Mouse (Mus musculus): ENCODE measurements around the gene Pinlyp.

DNA sequence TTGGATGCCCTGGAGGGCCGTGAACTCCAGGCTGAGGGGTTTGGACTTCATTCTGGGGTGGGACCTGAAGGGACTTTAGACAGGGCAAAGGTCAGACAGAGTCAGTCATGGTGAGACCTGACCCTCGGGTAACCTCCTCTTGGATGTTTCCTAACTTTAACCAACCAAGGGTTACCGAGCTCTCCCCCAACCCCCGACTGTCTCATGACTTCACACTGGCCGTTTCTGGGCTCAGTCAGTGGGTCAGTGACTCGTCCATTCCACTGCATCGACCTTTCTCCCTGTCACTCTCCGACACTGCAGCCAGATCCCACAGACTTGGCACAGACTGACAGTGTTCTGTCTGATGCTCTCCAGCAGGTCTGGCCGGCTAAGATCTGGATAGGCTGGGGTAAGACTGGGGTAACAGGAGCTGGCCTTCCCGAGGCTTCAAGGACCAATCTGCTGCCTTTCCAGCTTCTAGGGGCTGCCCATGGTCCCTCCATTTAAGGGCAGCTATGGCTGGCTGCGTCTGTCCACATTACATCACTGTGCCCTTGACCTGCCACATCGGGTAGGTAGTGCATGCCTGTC lies 28.4 kb upstream of the Pinlyp start:
- TF ChIP-seq CTCF (IDR thresholded peaks at IDR 0.05; ENCODE audit: control insufficient read depth, insufficient read depth, insufficient replicate concordance, low read depth, low read length) (no peak), POLR2A (IDR thresholded peaks at IDR 0.05; ENCODE audit: control insufficient read depth, low read depth, low read length) (no peak)
